Mouse (Mus musculus): Measurements from ENCODE around the gene Aen. TPM values are rescaled to one million over a fixed set of nuclear protein-coding genes. Genes with fewer than 3 reads are reported as not detected.

Aen gene
- polyA plus RNA-seq, 1 experiment from 2014 or later: 25.8 TPM

DNA sequence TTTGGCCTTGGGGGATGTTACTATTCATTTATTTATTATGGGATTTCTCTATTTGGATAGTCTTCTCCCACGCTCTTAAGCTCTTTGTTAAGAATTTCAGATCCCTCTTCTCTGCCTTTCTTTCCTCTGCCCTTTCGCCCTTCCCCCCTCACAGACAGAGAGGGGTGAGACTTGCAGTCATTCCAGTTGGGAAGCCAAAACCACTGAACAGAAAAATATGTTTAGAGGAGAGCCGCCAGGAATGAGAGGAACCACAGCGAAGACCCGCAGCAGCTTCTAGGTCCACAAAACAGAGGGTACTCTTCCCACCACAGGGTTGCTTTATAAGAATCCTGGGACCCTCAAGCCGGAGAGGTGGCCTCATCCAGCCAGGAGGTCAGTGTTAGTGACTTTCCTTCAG is 59.0 kb downstream of the Aen start:
- Histone ChIP-seq H3K4me2 (replicated peaks; ENCODE audit: low read depth) (no peak overlapping the region), H3K9me3 (ENCODE audit: control insufficient read depth, low read length) (no peaks in the 10 kb centered on the region), H3K4me1 (replicated peaks; ENCODE audit: control insufficient read depth, insufficient read depth) (no peaks in the 10 kb centered on the region; the same call in 1 of the 2 replicates), H3K36me3 (ENCODE audit: control insufficient read depth, insufficient read depth, low read length) (no peaks in the 10 kb centered on the region), H3K27me3 (ENCODE audit: control insufficient read depth, insufficient read depth, low read length) (no peaks in the 10 kb centered on the region), H3K27ac (replicated peaks) (no peak overlapping the region), H3K9ac (ENCODE audit: low read length) (no peak overlapping the region), H3K4me3 (ENCODE audit: low read depth, low read length) (no peak overlapping the region)
- TF ChIP-seq CTCF (IDR thresholded peaks at IDR 0.05; ENCODE audit: low read depth): no peak
- TF ChIP-seq EP300 (optimal IDR thresholded peaks at IDR 0.05): no peak
- 55% methylated on average over 6 of the region's 6 CpGs for WGBS
- no peak for ATAC-seq (ENCODE audit: low FRiP score, low TSS enrichment)
- DNase-seq (ENCODE audit: low spot score): no peak

DNA sequence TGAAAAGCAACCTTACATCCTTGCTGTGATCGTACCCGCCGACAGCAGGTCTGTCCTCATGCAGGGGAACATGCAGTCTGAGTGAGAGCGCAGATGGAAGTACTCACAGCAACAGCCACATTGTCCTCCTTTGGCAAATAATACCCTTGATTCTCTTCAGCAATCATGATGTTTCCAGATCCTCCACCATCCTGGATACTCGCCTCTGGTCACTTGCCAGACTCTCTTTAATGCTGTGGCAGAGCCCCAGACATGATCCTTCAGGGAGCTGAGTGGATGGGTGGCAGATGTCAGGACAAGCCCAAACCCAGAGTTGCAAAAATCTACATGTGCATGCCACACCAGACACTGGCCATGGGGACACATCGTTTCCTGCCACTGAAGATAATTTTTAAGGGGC is 59.4 kb downstream of the Aen start:
- Histone ChIP-seq H3K9ac (ENCODE audit: low read length) (no peak overlapping the region), H3K9me3 (ENCODE audit: control insufficient read depth, low read length) (no peaks in the 10 kb centered on the region), H3K27me3 (ENCODE audit: control insufficient read depth, insufficient read depth, low read length) (no peaks in the 10 kb centered on the region), H3K27ac (replicated peaks) (no peak overlapping the region), H3K4me2 (replicated peaks; ENCODE audit: low read depth) (no peak overlapping the region), H3K4me3 (ENCODE audit: low read depth, low read length) (no peak overlapping the region), H3K36me3 (ENCODE audit: control insufficient read depth, insufficient read depth, low read length) (no peaks in the 10 kb centered on the region), H3K4me1 (replicated peaks; ENCODE audit: control insufficient read depth, insufficient read depth) (no peaks in the 10 kb centered on the region; the same call in 1 of the 2 replicates)
- 76% methylated on average over 6 of the region's 6 CpGs for whole genome bisulfite sequencing
- DNase-seq (ENCODE audit: low spot score) (no peak), ATAC-seq (ENCODE audit: low FRiP score, low TSS enrichment) (no peak)
- TF ChIP-seq CTCF (IDR thresholded peaks at IDR 0.05; ENCODE audit: low read depth) (no peak), EP300 (optimal IDR thresholded peaks at IDR 0.05) (no peak)

- Histone ChIP-seq H3K27me3 (ENCODE audit: control insufficient read depth, insufficient read depth, low read length) (no peaks in the 10 kb centered on the region), H3K9ac (ENCODE audit: low read length) (no peak overlapping the region), H3K9me3 (ENCODE audit: control insufficient read depth, low read length) (no peaks in the 10 kb centered on the region), H3K36me3 (ENCODE audit: control insufficient read depth, insufficient read depth, low read length) (no peaks in the 10 kb centered on the region), H3K27ac (replicated peaks) (no peak overlapping the region), H3K4me3 (ENCODE audit: low read depth, low read length) (no peak overlapping the region), H3K4me2 (replicated peaks; ENCODE audit: low read depth) (no peak overlapping the region), H3K4me1 (replicated peaks; ENCODE audit: control insufficient read depth, insufficient read depth) (no peaks in the 10 kb centered on the region; the same call in 1 of the 2 replicates)
- ATAC-seq (ENCODE audit: low FRiP score, low TSS enrichment) (no peak), DNase-seq (ENCODE audit: low spot score) (no peak)
- TF ChIP-seq CTCF (IDR thresholded peaks at IDR 0.05; ENCODE audit: low read depth): no peak
- no peak for TF ChIP-seq EP300 (optimal IDR thresholded peaks at IDR 0.05)
- 66% methylated on average over 6 of the region's 6 CpGs for WGBS
Measured at GRCm38 (mm10) chr7:78958499-78959073, 62.9 kb downstream of the Aen start.

Small RNA genes within 50 kb of the gene (microRNA-seq; reads per million reads assigned to microRNA genes)
- gene Mir7-2: 15.8 reads per million, percentile 23 among the genes with 10 or more reads in this experiment

Other genes starting within 250 kb of the Aen start
- gene Ntrk3, start 157.8 kb upstream of the Aen start, polyA plus RNA-seq (2015; fragmentation: Nextera tagmentation; extraction: Ambion mirVana): 2.2 and 2.9 TPM in 2 replicates
- gene Mrps11, start 112.7 kb upstream of the Aen start, polyA plus RNA-seq (2015; fragmentation: Nextera tagmentation; extraction: Ambion mirVana): 40.0 and 41.1 TPM in 2 replicates
- gene Mrpl46, start 112.3 kb upstream of the Aen start, polyA plus RNA-seq (2015; fragmentation: Nextera tagmentation; extraction: Ambion mirVana): 55.0 and 55.5 TPM in 2 replicates
- gene Det1, start 48.6 kb upstream of the Aen start, polyA plus RNA-seq (2015; fragmentation: Nextera tagmentation; extraction: Ambion mirVana): 8.2 and 8.3 TPM in 2 replicates
- 10.6 and 10.9 TPM in 2 replicates for gene Isg20, start 17.6 kb downstream of the Aen start, polyA plus RNA-seq (2015; fragmentation: Nextera tagmentation; extraction: Ambion mirVana)
- gene Acan, start 157.6 kb downstream of the Aen start, polyA plus RNA-seq (2015; fragmentation: Nextera tagmentation; extraction: Ambion mirVana): 0.02 TPM in 1 of 2 replicates, not detected in the other
- gene Hapln3, start 235.2 kb downstream of the Aen start, polyA plus RNA-seq (2015; fragmentation: Nextera tagmentation; extraction: Ambion mirVana): 0.62 and 0.67 TPM in 2 replicates